Mouse (Mus musculus) liver, embryonic 14.5 days (tissue): Measurements from ENCODE around the gene Htra1.

Experiments
- CTCF ChIP-seq: IDR thresholded peaks from 2 replicates; pipeline ENCODE4 v1.5.1; 2016; ENCODE audit warnings: antibody characterized with exemption, low read depth, control low read depth
- EP300 ChIP-seq: IDR thresholded peaks from 2 replicates; pipeline ENCODE4 v1.6.1; 2016; ENCODE audit warnings: antibody characterized with exemption, low read depth

DNA sequence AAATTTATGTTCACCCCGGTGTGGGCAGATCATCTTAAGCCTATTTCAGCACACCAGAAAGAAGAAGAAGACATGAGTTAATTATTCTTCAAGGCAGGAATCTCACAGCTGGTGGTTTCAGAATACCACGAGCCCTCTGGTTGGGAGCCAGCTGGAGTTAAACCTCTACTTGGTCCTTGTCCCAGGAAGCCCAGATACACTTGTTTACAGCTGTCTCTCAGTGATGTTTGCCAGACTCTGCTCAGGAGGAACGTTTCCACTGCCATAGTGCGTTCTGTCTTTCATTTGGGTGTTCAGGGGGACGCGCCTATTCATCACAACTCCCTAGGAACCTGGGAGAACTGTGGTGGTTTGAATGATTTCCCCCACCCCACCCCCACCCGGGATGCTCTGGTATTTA, 24.0 kb downstream of the Htra1 start:
- no peak for TF ChIP-seq CTCF
- no peak for TF ChIP-seq EP300
